18 mouse cellular contexts compared by ENCODE assay signal in genomic region chr11:108250829-108251637, GRCm38 (mm10).
A peak's percentile ranks its signal among the peaks of the same experiment; 100 is the strongest.
DNase-seq lines count a peak whose midpoint lies in the region; ATAC-seq and TF ChIP-seq lines count a peak whose summit lies in the region.
"Had no signal": no experiment of that assay in that cellular context is flagged by ENCODE, and none has a peak within 500 bp of the region (broad histone marks: within the 10 kb centered on the region; RNA-seq: fewer than 3 reads in every experiment).

No protein-coding gene starts in this region.

- no peak overlapping the region for H3K4me3 ChIP-seq in lung, embryonic 14.5 days (ENCODE audit: low read depth, low read length)
- H3K4me3 ChIP-seq in lung, adult 2 months (replicated peaks; ENCODE audit: extremely low read depth, low read depth, low read length): no peak overlapping the region
- H3K4me3 ChIP-seq in kidney, embryonic 15.5 days (replicated peaks): no peak overlapping the region
- H3K4me3 ChIP-seq in lung, embryonic 15.5 days: no peak overlapping the region
- H3K4me3 ChIP-seq in stomach, postnatal 0 days (ENCODE audit: low read depth, low read length): no peak overlapping the region
- H3K4me3 ChIP-seq: embryonic facial prominence, embryonic 15.5 days; forebrain, embryonic 13.5 days; limb, embryonic 12.5 days; midbrain, embryonic 10.5 days; neural tube, embryonic 15.5 days had no signal

- H3K27me3 ChIP-seq in lung, embryonic 14.5 days (ENCODE audit: insufficient read depth, low read length): no peaks in the 10 kb centered on the region
- H3K27me3 ChIP-seq in kidney, embryonic 15.5 days: no peaks in the 10 kb centered on the region
- no peaks in the 10 kb centered on the region for H3K27me3 ChIP-seq in lung, embryonic 15.5 days
- no peaks in the 10 kb centered on the region for H3K27me3 ChIP-seq in stomach, postnatal 0 days (ENCODE audit: control insufficient read depth, insufficient read depth, low read length)
- H3K27me3 ChIP-seq: embryonic facial prominence, embryonic 15.5 days; forebrain, embryonic 13.5 days; limb, embryonic 12.5 days; neural tube, embryonic 15.5 days had no signal

- no peak overlapping the region for H3K4me2 ChIP-seq in lung, embryonic 14.5 days
- 0 out of 2 replicates have a peak overlapping the region, but pooled peaks have one; percentile 19 for H3K4me2 ChIP-seq in kidney, embryonic 15.5 days
- H3K4me2 ChIP-seq in lung, embryonic 15.5 days: 0 out of 2 replicates have a peak overlapping the region, but pooled peaks have one; percentile 1
- H3K4me2 ChIP-seq in stomach, postnatal 0 days (replicated peaks; ENCODE audit: low read depth): 0 out of 2 replicates have a peak overlapping the region, but pooled peaks have one; percentile 11
- H3K4me2 ChIP-seq: embryonic facial prominence, embryonic 15.5 days; forebrain, embryonic 13.5 days; limb, embryonic 12.5 days; neural tube, embryonic 15.5 days had no signal

- no peak for TF ChIP-seq CTCF in lung, embryonic 14.5 days (IDR thresholded peaks at IDR 0.05; ENCODE audit: low read depth)
- TF ChIP-seq CTCF in lung, adult 2 months (IDR thresholded peaks at IDR 0.05; ENCODE audit: insufficient read depth, low read length): no peak
- TF ChIP-seq CTCF in stomach, postnatal 0 days (IDR thresholded peaks at IDR 0.05; ENCODE audit: low read depth): no peak

- WGBS in lung, embryonic 14.5 days: 21% methylated on average over 13 of the region's 13 CpGs
- WGBS in lung, adult 2 months: 39% methylated on average over 13 of the region's 13 CpGs
- WGBS in kidney, embryonic 15.5 days: 57% methylated on average over 13 of the region's 13 CpGs
- WGBS in lung, embryonic 15.5 days: 19% methylated on average over 13 of the region's 13 CpGs
- 39% methylated on average over 13 of the region's 13 CpGs for WGBS in stomach, postnatal 0 days

- TF ChIP-seq EP300 in stomach, postnatal 0 days (optimal IDR thresholded peaks at IDR 0.05): no peak

- peak; percentile 83 for ATAC-seq in lung, embryonic 14.5 days (ENCODE audit: insufficient read depth)
- ATAC-seq in kidney, embryonic 15.5 days (replicated peaks; ENCODE audit: low FRiP score): peak; percentile 82
- ATAC-seq in lung, embryonic 15.5 days (ENCODE audit: borderline replicate concordance, extremely low read depth, low FRiP score, low TSS enrichment): peak; percentile 79
- peak; percentile 58; the same call in 1 of the 2 replicates for ATAC-seq in stomach, postnatal 0 days (ENCODE audit: low FRiP score, low TSS enrichment)
- ATAC-seq in erythroid progenitor cell, adult 5-6 weeks (replicated peaks; ENCODE audit: low FRiP score, poor library complexity, severe bottlenecking): no peak
- no peak for ATAC-seq in megakaryocyte progenitor cell, adult 5-6 weeks (replicated peaks; ENCODE audit: poor library complexity)
- ATAC-seq: forebrain, embryonic 13.5 days had no signal

- H3K4me1 ChIP-seq in lung, embryonic 14.5 days (ENCODE audit: insufficient read depth): peaks cover 40% of the 10 kb centered on the region
- H3K4me1 ChIP-seq in lung, adult 2 months (ENCODE audit: control insufficient read depth, insufficient read depth, low read length): peaks cover 2% of the 10 kb centered on the region; the same call in 1 of the 2 replicates
- H3K4me1 ChIP-seq in kidney, embryonic 15.5 days: peaks cover 67% of the 10 kb centered on the region
- H3K4me1 ChIP-seq in lung, embryonic 15.5 days: peaks cover 78% of the 10 kb centered on the region
- 0 out of 2 replicates have a peak, but pooled peaks cover 2% of the 10 kb centered on the region for H3K4me1 ChIP-seq in stomach, postnatal 0 days (replicated peaks; ENCODE audit: control insufficient read depth, insufficient read depth)
- H3K4me1 ChIP-seq: midbrain, embryonic 10.5 days had no signal

- H3K9ac ChIP-seq in lung, embryonic 14.5 days: no peak overlapping the region
- no peak overlapping the region for H3K9ac ChIP-seq in kidney, embryonic 15.5 days
- no peak overlapping the region for H3K9ac ChIP-seq in lung, embryonic 15.5 days
- H3K9ac ChIP-seq in stomach, postnatal 0 days (ENCODE audit: low read length): no peak overlapping the region
- H3K9ac ChIP-seq: embryonic facial prominence, embryonic 15.5 days; forebrain, embryonic 13.5 days; limb, embryonic 12.5 days; neural tube, embryonic 15.5 days had no signal

- no peaks in the 10 kb centered on the region for H3K9me3 ChIP-seq in lung, embryonic 14.5 days (ENCODE audit: low read depth, low read length)
- no peaks in the 10 kb centered on the region for H3K9me3 ChIP-seq in kidney, embryonic 15.5 days (replicated peaks)
- H3K9me3 ChIP-seq in lung, embryonic 15.5 days: no peaks in the 10 kb centered on the region
- H3K9me3 ChIP-seq in stomach, postnatal 0 days (ENCODE audit: control insufficient read depth, low read length): no peaks in the 10 kb centered on the region
- H3K9me3 ChIP-seq: embryonic facial prominence, embryonic 15.5 days; forebrain, embryonic 13.5 days; limb, embryonic 12.5 days; midbrain, embryonic 10.5 days; neural tube, embryonic 15.5 days had no signal

- peak; percentile 92 for DNase-seq in lung, embryonic 14.5 days
- DNase-seq in lung, adult 2 months: no peak
- no peak for DNase-seq in stomach, postnatal 0 days (ENCODE audit: low spot score)
- no peak for DNase-seq in thymus, postnatal 4 days
- DNase-seq: cerebellum, adult 11-12 months; heart, postnatal 36 days; right cerebral cortex, adult 18-20 months; spleen, adult 18-20 months; thymus, adult 2 months had no signal

- H3K36me3 ChIP-seq in lung, embryonic 14.5 days (ENCODE audit: insufficient read depth): no peaks in the 10 kb centered on the region
- H3K36me3 ChIP-seq in kidney, embryonic 15.5 days: no peaks in the 10 kb centered on the region
- no peaks in the 10 kb centered on the region for H3K36me3 ChIP-seq in lung, embryonic 15.5 days
- H3K36me3 ChIP-seq in stomach, postnatal 0 days (ENCODE audit: control insufficient read depth, insufficient read depth, low read length): no peaks in the 10 kb centered on the region
- H3K36me3 ChIP-seq: embryonic facial prominence, embryonic 15.5 days; limb, embryonic 12.5 days; midbrain, embryonic 10.5 days; neural tube, embryonic 15.5 days had no signal

- H3K27ac ChIP-seq in lung, embryonic 14.5 days (ENCODE audit: low read depth): peak overlapping the region; percentile 60
- peak overlapping the region; percentile 77 for H3K27ac ChIP-seq in kidney, embryonic 15.5 days
- H3K27ac ChIP-seq in lung, embryonic 15.5 days: peak overlapping the region; percentile 72
- 0 out of 2 replicates have a peak overlapping the region, but pooled peaks have one; percentile 3 for H3K27ac ChIP-seq in stomach, postnatal 0 days (replicated peaks)
- H3K27ac ChIP-seq: embryonic facial prominence, embryonic 15.5 days; forebrain, embryonic 13.5 days; limb, embryonic 12.5 days; midbrain, embryonic 10.5 days; neural tube, embryonic 15.5 days had no signal

- no peak for TF ChIP-seq POLR2A in lung, adult 2 months (IDR thresholded peaks at IDR 0.05; ENCODE audit: borderline replicate concordance, extremely low read depth, low read depth, low read length)

Comparison
In these comparisons a context has a peak if more than half of its experiments do, and no peak if none do; other contexts are left out.
1. ATAC-seq: peak in lung, embryonic 14.5 days (single experiment), kidney, embryonic 15.5 days (single experiment), lung, embryonic 15.5 days (single experiment) and stomach, postnatal 0 days (single experiment); none in erythroid progenitor cell, adult 5-6 weeks (single experiment) and megakaryocyte progenitor cell, adult 5-6 weeks (single experiment).
2. H3K27ac ChIP-seq: peak in every context shown above with its lines; median percentile 77 in kidney, embryonic 15.5 days; 72 in lung, embryonic 15.5 days; 60 in lung, embryonic 14.5 days; 3 in stomach, postnatal 0 days.